19 mouse cellular contexts compared by ENCODE assay signal in the genomic region with DNA sequence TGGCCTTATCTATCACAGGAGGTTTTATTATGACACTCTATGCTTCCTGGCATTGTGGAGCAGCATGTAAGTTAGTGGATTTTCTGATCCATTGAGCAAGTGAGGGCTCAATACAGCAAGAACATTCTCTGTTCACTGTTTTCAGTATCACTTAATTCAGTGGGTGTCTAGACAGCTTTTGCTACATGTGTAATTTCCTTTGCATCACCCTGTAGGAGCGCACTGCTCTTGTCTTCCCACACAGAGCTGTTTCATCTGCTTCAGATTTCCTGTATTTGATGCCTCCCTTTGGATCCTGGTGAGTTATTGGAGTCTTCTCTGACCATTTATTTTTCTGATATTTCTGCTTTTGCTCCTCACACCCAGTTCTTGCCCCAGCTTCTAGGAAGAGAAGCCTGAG.
DNase-seq lines count a peak whose midpoint lies in the region.
"Had no signal": no experiment of that assay in that cellular context is flagged by ENCODE, and none has a peak within 500 bp of the region (broad histone marks: within the 10 kb centered on the region; RNA-seq: fewer than 3 reads in every experiment).

No protein-coding gene starts in this region.

- intact Hi-C loops in left cerebral cortex, postnatal 14 days (cut with DNase I) = no loop called here

- peak; percentile 33 to 49 for DNase-seq in left cerebral cortex, postnatal 14 days (ENCODE audit: low spot score in 2 of 2)
- no peak for DNase-seq in left cerebral cortex, adult 11 months (ENCODE audit: low spot score)
- DNase-seq in right cerebral cortex, postnatal 10 days (ENCODE audit: low spot score in 2 of 2) = peak; percentile 29
- no peak for DNase-seq in right cerebral cortex, postnatal 4 days
- peak; percentile 48 for DNase-seq in layer of hippocampus, adult 9-11 months
- DNase-seq in heart, adult 9 months (ENCODE audit: low spot score in 2 of 2) = no peak
- no peak for DNase-seq in gastrocnemius, adult 18-20 months (ENCODE audit: low spot score)
- DNase-seq: adrenal gland, postnatal 14 days; cerebellum, adult 11-12 months; cerebellum, adult 9-11 months; gastrocnemius, postnatal 25 days; heart, adult 11 months; heart, postnatal 36 days; kidney, adult 8-10 months; kidney, postnatal 4 days; left cerebral cortex, postnatal 4 days; liver; lung, embryonic 14.5 days; thymus, postnatal 4 days had no signal

Comparison
In these comparisons a context has a peak if more than half of its experiments do, and no peak if none do; other contexts are left out.
1. DNase-seq: peak in left cerebral cortex, postnatal 14 days (2 of 2), right cerebral cortex, postnatal 10 days (2 of 2) and layer of hippocampus, adult 9-11 months (single experiment); none in left cerebral cortex, adult 11 months (single experiment), right cerebral cortex, postnatal 4 days (single experiment), heart, adult 9 months (0 of 2) and gastrocnemius, adult 18-20 months (single experiment).